Mouse (Mus musculus): Measurements from ENCODE around the gene Ect2l.
A peak's percentile ranks its signal among the peaks of the same experiment; 100 is the strongest.

Gene Ect2l

GRCm38 (mm10) chr10:18210726-18211125 lies at the start of gene Ect2l:
Gene Ect2l (minus strand): TSS chr10:18210890.
- peak; percentile 16 to 66 for DNase-seq (ENCODE audit: low spot score in 2 of 2)

- DNase-seq (ENCODE audit: low spot score in 2 of 2): no peak
These were observed 40.7 kb upstream of the Ect2l start for GRCm38 (mm10) chr10:18251345-18251744.

GRCm38 (mm10) chr10:18243614-18244013 lies 32.9 kb upstream of the Ect2l start:
- no peak for DNase-seq (ENCODE audit: low spot score in 2 of 2)

GRCm38 (mm10) chr10:18237191-18237590 lies 26.5 kb upstream of the Ect2l start:
- DNase-seq (ENCODE audit: low spot score in 2 of 2): no peak

- no peak for DNase-seq (ENCODE audit: low spot score in 2 of 2)
These were observed 25.7 kb upstream of the Ect2l start for GRCm38 (mm10) chr10:18236328-18236927.

GRCm38 (mm10) chr10:18235402-18235747 lies 24.7 kb upstream of the Ect2l start:
- DNase-seq (ENCODE audit: low spot score in 2 of 2): no peak

- DNase-seq (ENCODE audit: low spot score in 2 of 2): peak; percentile 92 to 96
These were observed 24.1 kb upstream of the Ect2l start, which contains the start of gene Ccdc28a for GRCm38 (mm10) chr10:18234560-18235401. Gene Ccdc28a (minus strand): TSS chr10:18234998.

GRCm38 (mm10) chr10:18233891-18234290 lies 23.2 kb upstream of the Ect2l start:
- DNase-seq (ENCODE audit: low spot score in 2 of 2): no peak

- DNase-seq (ENCODE audit: low spot score in 2 of 2): no peak
These were observed 13.7 kb upstream of the Ect2l start for GRCm38 (mm10) chr10:18224386-18224785.

- DNase-seq (ENCODE audit: low spot score in 2 of 2): no peak
These were observed 8.7 kb upstream of the Ect2l start for GRCm38 (mm10) chr10:18219351-18219750.

- no peak for DNase-seq (ENCODE audit: low spot score in 2 of 2)
These were observed 3.4 kb upstream of the Ect2l start for GRCm38 (mm10) chr10:18214124-18214523.

GRCm38 (mm10) chr10:18213373-18213772 lies 2.7 kb upstream of the Ect2l start:
- DNase-seq (ENCODE audit: low spot score in 2 of 2): no peak

- DNase-seq (ENCODE audit: low spot score in 2 of 2): no peak
These were observed 571 bp downstream of the Ect2l start for GRCm38 (mm10) chr10:18210119-18210518.

- no peak for DNase-seq (ENCODE audit: low spot score in 2 of 2)
These were observed 6.6 kb downstream of the Ect2l start for GRCm38 (mm10) chr10:18204067-18204466.

- DNase-seq (ENCODE audit: low spot score in 2 of 2): no peak
These were observed 8.3 kb downstream of the Ect2l start for GRCm38 (mm10) chr10:18202401-18202800.

- no peak for DNase-seq (ENCODE audit: low spot score in 2 of 2)
These were observed 10.0 kb downstream of the Ect2l start for GRCm38 (mm10) chr10:18200656-18201055.

GRCm38 (mm10) chr10:18199919-18200318 lies 10.8 kb downstream of the Ect2l start:
- DNase-seq (ENCODE audit: low spot score in 2 of 2): no peak

- DNase-seq (ENCODE audit: low spot score in 2 of 2): no peak
These were observed 12.2 kb downstream of the Ect2l start for GRCm38 (mm10) chr10:18198286-18199015.

GRCm38 (mm10) chr10:18197206-18197979 lies 13.3 kb downstream of the Ect2l start:
- peak; percentile 63 to 83 for DNase-seq (ENCODE audit: low spot score in 2 of 2)

- DNase-seq (ENCODE audit: low spot score in 2 of 2): peak in 1 of 2 experiments; percentile 26
These were observed 16.0 kb downstream of the Ect2l start for GRCm38 (mm10) chr10:18194737-18195141.

GRCm38 (mm10) chr10:18194156-18194555 lies 16.5 kb downstream of the Ect2l start:
- no peak for DNase-seq (ENCODE audit: low spot score in 2 of 2)

GRCm38 (mm10) chr10:18193221-18193620 lies 17.5 kb downstream of the Ect2l start:
- DNase-seq (ENCODE audit: low spot score in 2 of 2): no peak

Measured in spleen, postnatal 4 days (tissue).